Mouse (Mus musculus) splenic B cell, adult 2 months (primary cell): ENCODE measurements around the gene Iqgap2.

Experiments
- DNase-seq: peaks from one replicate; pipeline ENCODE4 v3.0.0-alpha.2; 2011; ENCODE audit warnings: low read depth, low spot score
- H3K27me3 ChIP-seq: 2 replicates; pipeline ENCODE4 v1.6.1; 2012; ENCODE audit warnings: mild to moderate bottlenecking, low read length, moderate library complexity, mixed read lengths; ENCODE audit not compliant: control insufficient read depth, poor library complexity, insufficient read depth, severe bottlenecking
- H3K36me3 ChIP-seq: 2 replicates; pipeline ENCODE4 v1.6.1; 2012; ENCODE audit warnings: mild to moderate bottlenecking, low read length, moderate library complexity, mixed read lengths; ENCODE audit not compliant: control insufficient read depth, poor library complexity, insufficient read depth, severe bottlenecking

Iqgap2 gene

DNA sequence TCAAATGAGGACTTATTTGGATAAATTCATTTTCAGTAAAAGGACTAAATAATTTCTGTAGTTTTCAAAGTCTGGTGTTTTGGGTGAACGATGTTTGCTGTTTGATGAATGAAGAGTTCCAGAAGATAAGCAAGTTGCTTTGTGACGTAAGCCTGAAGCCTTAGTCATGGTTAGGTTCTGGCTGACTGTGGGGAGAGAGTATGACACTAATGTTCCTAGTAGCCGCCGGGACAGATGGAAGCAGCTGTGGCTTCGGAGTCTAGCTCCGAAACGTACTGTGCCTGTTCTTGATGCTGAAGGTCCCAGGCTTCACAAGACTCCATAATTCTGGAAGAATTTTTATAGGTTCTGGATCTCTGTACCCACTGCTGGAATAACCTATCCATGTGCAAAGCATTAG is 296.3 kb downstream of the Iqgap2 start:
- DNase-seq: no peak
- H3K27me3 ChIP-seq: no peaks in the 10 kb centered on the region

GRCm38 (mm10) chr13:95592860-95593259 is 298.9 kb downstream of the Iqgap2 start:
- DNase-seq: peak; percentile 66
- H3K36me3 ChIP-seq: no peaks in the 10 kb centered on the region
- H3K27me3 ChIP-seq: no peaks in the 10 kb centered on the region

More for the DNA sequence above, 296.3 kb downstream of the Iqgap2 start:
- H3K36me3 ChIP-seq: no peaks in the 10 kb centered on the region

GRCm38 (mm10) chr13:95591606-95592005 is 300.1 kb downstream of the Iqgap2 start:
- no peak for DNase-seq
- H3K27me3 ChIP-seq: no peaks in the 10 kb centered on the region
- H3K36me3 ChIP-seq: no peaks in the 10 kb centered on the region

DNA sequence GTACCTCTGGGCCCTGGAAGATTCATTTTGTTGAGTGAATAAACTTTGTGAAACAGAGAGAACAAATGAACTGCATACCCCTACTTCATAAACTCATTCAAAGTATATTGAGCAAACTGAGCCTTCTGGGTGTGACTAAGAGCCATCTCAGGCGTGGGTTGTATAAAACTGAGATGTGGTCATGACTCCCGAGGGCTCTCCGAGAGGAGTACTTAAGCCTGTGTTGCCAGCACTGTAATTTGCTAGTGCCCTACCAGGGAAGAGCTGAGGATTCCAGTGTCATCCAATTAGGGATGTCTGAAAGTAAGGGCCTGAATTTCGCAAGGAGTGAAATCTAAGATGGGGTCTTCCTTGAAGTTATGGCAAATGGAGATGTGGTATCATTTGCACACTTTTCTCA is 304.1 kb downstream of the Iqgap2 start:
- Histone ChIP-seq H3K36me3 (no peaks in the 10 kb centered on the region), H3K27me3 (no peaks in the 10 kb centered on the region)
- no peak for DNase-seq

GRCm38 (mm10) chr13:95584898-95585297 is 306.8 kb downstream of the Iqgap2 start:
- Histone ChIP-seq H3K27me3 (no peaks in the 10 kb centered on the region), H3K36me3 (no peaks in the 10 kb centered on the region)
- DNase-seq: no peak

DNA sequence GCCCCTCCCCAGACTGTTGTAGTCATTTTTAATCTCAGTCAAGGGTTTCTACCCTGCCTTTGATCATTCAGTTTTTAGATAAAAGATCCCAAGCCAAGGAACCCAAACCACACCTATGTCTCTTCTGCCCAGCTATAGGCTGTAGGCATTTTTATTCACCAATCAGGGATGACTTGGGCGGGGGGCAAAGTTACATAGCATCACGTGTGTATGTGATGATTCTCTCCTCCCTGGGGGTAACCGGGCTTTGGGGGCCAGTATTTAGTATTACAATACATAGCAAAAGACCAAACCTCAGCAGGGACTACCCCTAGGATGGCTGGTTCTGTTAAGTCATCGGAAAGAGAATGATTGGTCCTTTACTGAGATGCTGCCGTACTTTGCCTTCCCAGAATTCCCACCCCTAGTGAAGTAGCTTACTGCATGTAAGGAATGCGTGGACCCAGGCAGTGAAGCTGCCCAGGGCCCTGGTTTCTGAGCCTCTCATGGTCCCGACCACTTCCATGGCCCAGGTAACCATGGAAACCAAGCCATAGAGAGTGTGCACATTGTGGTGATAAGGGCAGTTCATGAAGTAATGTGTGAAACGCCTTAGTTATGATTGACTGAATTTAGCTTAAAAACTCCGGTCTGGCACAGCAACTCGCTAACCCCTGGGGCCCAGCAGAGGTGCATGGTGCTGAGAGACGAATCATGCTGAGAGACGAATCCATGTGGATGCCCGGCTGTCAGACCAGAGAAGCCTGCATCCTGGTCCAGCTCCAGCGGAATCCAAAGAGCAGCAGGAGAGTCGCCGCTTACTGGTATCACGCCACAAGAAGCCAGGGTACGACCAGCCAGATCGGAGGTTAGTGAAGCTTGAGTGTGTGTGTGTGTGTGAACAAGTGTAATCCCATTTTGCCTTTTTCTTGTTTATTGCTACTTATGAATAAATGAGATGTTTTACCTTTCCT is 308.2 kb downstream of the Iqgap2 start:
- DNase-seq: no peak
- H3K36me3 ChIP-seq: no peaks in the 10 kb centered on the region
- no peaks in the 10 kb centered on the region for H3K27me3 ChIP-seq

DNA sequence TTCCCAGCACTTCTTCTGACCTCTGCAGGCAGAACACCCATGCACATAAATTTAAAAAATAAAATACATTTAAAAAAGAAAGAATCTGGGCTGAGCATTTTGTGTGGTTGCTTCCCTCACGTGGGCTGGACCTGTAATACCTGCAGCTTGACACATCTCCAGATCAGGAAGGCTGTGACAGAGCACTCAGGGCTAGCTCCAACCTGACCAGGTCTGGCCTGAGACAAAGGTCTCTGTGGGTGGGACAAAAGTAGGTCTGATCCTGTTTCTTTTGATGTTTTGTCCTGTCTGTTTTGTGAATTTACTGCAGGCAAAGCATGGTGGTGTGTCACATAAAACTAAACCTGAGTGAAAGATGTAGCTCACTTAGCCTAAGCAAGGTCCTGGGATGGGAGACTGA is 309.9 kb downstream of the Iqgap2 start:
- DNase-seq: no peak

DNA sequence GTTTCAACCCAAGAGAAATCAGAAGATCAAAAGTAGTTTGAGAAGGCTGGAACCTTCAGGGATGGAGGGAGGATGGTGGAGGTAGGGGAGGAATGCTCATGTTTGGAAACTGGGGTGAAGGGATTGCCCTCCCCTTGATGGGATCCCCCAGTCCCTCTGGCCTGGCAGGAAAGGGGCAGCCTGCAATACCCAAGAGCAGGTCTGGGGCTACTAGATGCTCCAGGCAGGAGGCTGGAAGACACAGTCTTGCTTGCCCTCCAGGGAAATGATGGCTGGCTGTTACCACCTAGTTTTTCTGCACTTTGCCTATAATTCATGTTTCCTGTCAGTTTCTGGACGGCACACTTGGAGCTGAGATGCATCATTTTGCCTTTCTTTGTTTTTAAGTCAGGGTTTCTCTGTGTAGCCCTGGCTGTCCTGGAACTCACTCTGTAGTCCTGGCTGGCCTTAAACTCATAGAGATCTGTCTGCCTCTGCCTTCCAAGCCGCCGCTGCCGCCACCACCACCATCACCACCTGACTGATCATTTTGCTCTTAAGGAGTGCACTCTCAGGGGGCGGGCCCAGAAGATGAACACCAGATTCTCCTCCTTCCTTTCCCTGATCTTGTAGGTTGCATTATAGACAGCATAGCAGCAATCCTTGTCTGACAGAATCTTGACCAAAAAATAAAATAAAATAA is 313.6 kb downstream of the Iqgap2 start:
- DNase-seq: no peak
- Histone ChIP-seq H3K27me3 (no peaks in the 10 kb centered on the region), H3K36me3 (no peaks in the 10 kb centered on the region)

More for the DNA sequence above, 309.9 kb downstream of the Iqgap2 start:
- no peaks in the 10 kb centered on the region for H3K27me3 ChIP-seq
- no peaks in the 10 kb centered on the region for H3K36me3 ChIP-seq
